Mouse (Mus musculus): Measurements from ENCODE around the gene Efnb3. TPM values are rescaled to one million over a fixed set of nuclear protein-coding genes. Genes with fewer than 3 reads are reported as not detected.

The Efnb3 gene
- polyA plus RNA-seq, 1 experiment from 2014 or later = 68.1 TPM

DNA sequence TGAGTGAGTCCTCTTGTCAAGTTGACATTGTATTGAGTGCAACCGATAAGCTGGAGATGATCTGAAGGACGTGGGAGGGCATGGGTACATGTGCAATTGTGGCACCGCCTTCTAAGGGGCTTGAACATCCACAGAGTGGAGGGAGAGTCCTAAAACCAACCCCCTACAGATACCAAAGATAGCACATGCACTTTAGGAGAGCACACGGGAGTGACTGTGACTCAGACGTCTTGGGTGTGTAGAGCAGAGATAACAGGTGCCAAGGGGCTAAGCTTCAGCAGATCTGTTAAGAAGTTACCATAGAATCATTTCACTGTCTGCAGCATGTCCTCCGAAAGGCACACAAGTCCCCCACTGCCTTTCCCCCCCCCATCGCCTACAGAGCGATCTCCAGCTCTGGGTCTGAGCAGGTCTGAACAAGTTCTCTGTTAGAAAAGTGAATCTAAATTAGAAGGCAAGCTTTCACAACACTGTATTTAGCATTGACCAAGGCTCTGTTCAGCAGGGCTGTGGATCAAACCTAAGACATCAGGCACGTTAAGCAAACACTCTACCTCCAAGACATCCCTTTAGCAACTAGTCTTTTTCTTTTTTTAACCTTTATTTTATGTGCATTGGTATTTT lies 38.4 kb downstream of the Efnb3 start:
- Histone ChIP-seq H3K36me3 (no peaks in the 10 kb centered on the region), H3K4me1 (replicated peaks) (peaks cover 14% of the 10 kb centered on the region), H3K4me2 (no peak overlapping the region), H3K27ac (replicated peaks) (no peak overlapping the region), H3K9me3 (no peaks in the 10 kb centered on the region), H3K27me3 (no peaks in the 10 kb centered on the region), H3K4me3 (no peak overlapping the region), H3K9ac (no peak overlapping the region)
- 88% methylated on average over 9 of the region's 9 CpGs for WGBS
- ATAC-seq (ENCODE audit: low read depth) = no peak

DNA sequence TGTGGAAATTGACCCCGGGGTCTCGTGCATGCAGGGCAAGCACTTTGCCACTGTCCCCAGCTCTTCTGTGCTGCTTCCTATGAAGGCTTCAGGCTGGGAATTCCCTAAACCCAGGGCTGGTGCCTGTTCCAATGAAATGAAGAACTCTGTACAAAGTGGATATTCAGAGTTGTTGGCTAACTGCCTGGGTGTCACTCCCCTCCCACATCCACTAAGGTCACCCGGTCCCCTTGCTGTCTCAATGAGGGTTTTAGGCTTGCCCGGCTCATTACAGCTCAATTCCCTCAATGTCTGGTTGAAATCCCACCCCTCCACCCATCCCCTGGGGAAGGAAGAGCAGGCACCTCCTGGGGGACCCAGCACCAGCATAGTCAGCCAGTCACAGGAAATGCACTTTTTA lies 40.0 kb downstream of the Efnb3 start:
- Histone ChIP-seq H3K27ac (replicated peaks) (no peak overlapping the region), H3K9me3 (no peaks in the 10 kb centered on the region), H3K4me3 (no peak overlapping the region), H3K4me1 (replicated peaks) (peaks cover 6% of the 10 kb centered on the region; the same call in 1 of the 2 replicates), H3K36me3 (no peaks in the 10 kb centered on the region), H3K4me2 (no peak overlapping the region), H3K9ac (no peak overlapping the region), H3K27me3 (no peaks in the 10 kb centered on the region)
- WGBS = 82% methylated on average over 4 of the region's 4 CpGs
- no peak for ATAC-seq (ENCODE audit: low read depth)

DNA sequence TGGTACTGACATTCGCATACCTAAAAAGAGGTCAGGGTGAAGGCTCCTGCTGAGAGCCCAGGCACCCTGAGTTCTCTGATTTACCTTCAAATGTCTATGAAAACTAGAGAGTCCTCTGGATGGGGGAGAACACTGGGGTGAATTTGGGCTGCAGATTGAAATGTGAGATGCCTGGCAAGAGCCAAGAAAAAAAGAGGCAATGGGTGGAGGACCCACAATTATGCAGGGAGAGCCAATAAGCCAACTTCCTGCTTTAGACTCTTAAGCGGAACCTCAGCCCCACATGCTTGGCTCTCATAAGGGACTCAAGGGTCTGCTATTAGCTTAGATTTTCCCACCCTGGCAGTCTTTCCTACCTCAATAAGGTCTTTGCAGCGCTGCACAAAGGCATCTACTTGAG lies 43.3 kb downstream of the Efnb3 start:
- Histone ChIP-seq H3K9me3 (no peaks in the 10 kb centered on the region), H3K4me2 (no peak overlapping the region), H3K4me1 (replicated peaks) (peaks cover 6% of the 10 kb centered on the region; the same call in 1 of the 2 replicates), H3K27ac (replicated peaks) (no peak overlapping the region), H3K27me3 (no peaks in the 10 kb centered on the region), H3K9ac (no peak overlapping the region), H3K36me3 (no peaks in the 10 kb centered on the region), H3K4me3 (no peak overlapping the region)
- WGBS = 71% methylated on average over 3 of the region's 3 CpGs
- ATAC-seq (ENCODE audit: low read depth) = no peak

- Histone ChIP-seq H3K4me3 (no peak overlapping the region), H3K4me1 (replicated peaks) (peaks cover 6% of the 10 kb centered on the region; the same call in 1 of the 2 replicates), H3K36me3 (no peaks in the 10 kb centered on the region), H3K27me3 (no peaks in the 10 kb centered on the region), H3K4me2 (no peak overlapping the region), H3K9me3 (no peaks in the 10 kb centered on the region), H3K27ac (replicated peaks) (no peak overlapping the region), H3K9ac (no peak overlapping the region)
- ATAC-seq (ENCODE audit: low read depth) = no peak
- 72% methylated on average over 15 of the region's 15 CpGs for WGBS
These were observed 43.8 kb downstream of the Efnb3 start for GRCm38 (mm10) chr11:69516151-69516640.

DNA sequence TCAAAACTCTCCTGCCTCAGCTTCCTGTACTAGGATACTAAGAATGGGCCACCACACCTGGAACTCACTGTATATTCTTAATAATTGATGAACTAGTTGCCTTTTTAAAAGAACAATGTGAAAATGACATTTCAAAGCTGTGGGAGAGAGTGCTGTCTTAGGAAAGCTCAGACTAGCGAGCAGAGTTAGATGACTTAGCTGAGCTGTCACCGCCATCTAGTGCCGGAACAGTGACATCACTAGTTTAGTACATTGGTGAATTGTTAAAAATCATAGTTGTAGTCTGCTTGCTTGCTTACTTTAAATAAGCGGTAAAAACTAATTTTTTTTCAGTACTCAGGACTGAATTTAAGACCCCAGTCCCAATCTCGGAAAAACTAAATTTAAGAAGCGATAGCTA lies 46.2 kb downstream of the Efnb3 start:
- Histone ChIP-seq H3K4me3 (no peak overlapping the region), H3K36me3 (no peaks in the 10 kb centered on the region), H3K9ac (no peak overlapping the region), H3K4me1 (replicated peaks) (no peaks in the 10 kb centered on the region), H3K9me3 (no peaks in the 10 kb centered on the region), H3K4me2 (no peak overlapping the region), H3K27ac (replicated peaks) (no peak overlapping the region), H3K27me3 (no peaks in the 10 kb centered on the region)
- 0 out of 2 replicates have a peak, but pooled peaks have one; percentile 53 for ATAC-seq (ENCODE audit: low read depth)
- WGBS = 9% methylated on average over 6 of the region's 6 CpGs

DNA sequence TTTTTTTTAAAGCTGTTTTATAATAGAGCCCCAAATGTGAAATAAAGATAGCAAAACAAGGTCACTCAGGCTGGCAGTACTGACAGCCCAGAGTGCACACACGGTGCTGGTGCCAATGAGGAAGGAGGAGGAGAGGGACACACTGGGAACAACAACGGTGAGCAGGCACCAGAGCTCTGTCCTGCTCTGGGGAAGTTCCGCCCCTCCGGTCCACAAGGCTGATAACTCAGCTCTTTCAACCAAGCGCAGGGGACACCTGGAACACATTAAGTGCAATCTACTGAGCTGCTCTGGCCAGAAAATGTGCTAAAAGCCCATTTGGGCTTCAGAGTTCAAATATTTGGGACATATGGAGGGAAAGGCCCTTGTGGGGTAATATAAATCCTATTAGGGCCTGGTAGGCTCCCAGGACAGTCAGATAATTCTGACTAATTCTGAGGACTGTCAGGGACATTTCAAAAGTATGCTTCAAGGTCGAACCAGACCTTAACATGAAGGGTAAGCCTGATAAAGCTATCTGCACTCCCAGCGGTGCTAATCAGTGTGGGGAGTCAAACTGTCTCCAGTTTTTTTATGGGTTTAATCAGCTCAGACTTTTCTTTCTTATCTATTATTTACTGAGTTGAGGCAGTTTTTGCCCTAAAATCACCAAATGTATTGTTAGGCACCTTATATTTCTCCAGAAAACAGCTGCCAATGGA lies 49.1 kb downstream of the Efnb3 start:
- no peak for ATAC-seq (ENCODE audit: low read depth)
- H3K9me3 ChIP-seq = no peaks in the 10 kb centered on the region
- H3K9ac ChIP-seq = no peak overlapping the region
- no peak overlapping the region for H3K4me2 ChIP-seq
- no peaks in the 10 kb centered on the region for H3K36me3 ChIP-seq
- no peaks in the 10 kb centered on the region for H3K4me1 ChIP-seq (replicated peaks)
- H3K4me3 ChIP-seq = no peak overlapping the region
- H3K27me3 ChIP-seq = no peaks in the 10 kb centered on the region
- no peak overlapping the region for H3K27ac ChIP-seq (replicated peaks)
- 55% methylated on average over 7 of the region's 7 CpGs for WGBS

Small RNA genes lying within 50 kb of the gene (microRNA-seq; reads per million reads assigned to microRNA genes)
- gene Gm27493 = not detected

Other genes with a start within 250 kb of the Efnb3 start
- gene Cntrob, start 236.4 kb downstream of the Efnb3 start, polyA plus RNA-seq (2015; fragmentation: Nextera tagmentation; extraction: Ambion mirVana) = 20.9 and 21.0 TPM in 2 replicates
- 225 and 229 TPM in 2 replicates for gene Trappc1, start 236.2 kb downstream of the Efnb3 start, polyA plus RNA-seq (2015; fragmentation: Nextera tagmentation; extraction: Ambion mirVana)
- gene Kcnab3, start 233.9 kb downstream of the Efnb3 start, polyA plus RNA-seq (2015; fragmentation: Nextera tagmentation; extraction: Ambion mirVana) = 5.5 and 5.7 TPM in 2 replicates
- gene Rnf227, start 219.7 kb downstream of the Efnb3 start, polyA plus RNA-seq (2015; fragmentation: Nextera tagmentation; extraction: Ambion mirVana) = 131 and 136 TPM in 2 replicates
- 82.3 and 84.6 TPM in 2 replicates for gene Chd3, start 190.8 kb downstream of the Efnb3 start, polyA plus RNA-seq (2015; fragmentation: Nextera tagmentation; extraction: Ambion mirVana)
- gene Naa38, start 164.7 kb downstream of the Efnb3 start, polyA plus RNA-seq (2015; fragmentation: Nextera tagmentation; extraction: Ambion mirVana) = 112 and 117 TPM in 2 replicates
- gene Cyb5d1, start 164.6 kb downstream of the Efnb3 start, polyA plus RNA-seq (2015; fragmentation: Nextera tagmentation; extraction: Ambion mirVana) = 36.2 and 39.2 TPM in 2 replicates
- 7.8 and 8.4 TPM in 2 replicates for gene Tmem88, start 162.0 kb downstream of the Efnb3 start, polyA plus RNA-seq (2015; fragmentation: Nextera tagmentation; extraction: Ambion mirVana)
- gene Kdm6b, start 146.5 kb downstream of the Efnb3 start, polyA plus RNA-seq (2015; fragmentation: Nextera tagmentation; extraction: Ambion mirVana) = 44.8 and 47.4 TPM in 2 replicates
- gene Dnah2, start 11.1 kb downstream of the Efnb3 start, polyA plus RNA-seq (2015; fragmentation: Nextera tagmentation; extraction: Ambion mirVana) = 2.2 and 2.7 TPM in 2 replicates
- 18.1 and 19.7 TPM in 2 replicates for gene Wrap53, start 20.1 kb upstream of the Efnb3 start, polyA plus RNA-seq (2015; fragmentation: Nextera tagmentation; extraction: Ambion mirVana)
- gene Trp53, start 20.2 kb upstream of the Efnb3 start, polyA plus RNA-seq (2015; fragmentation: Nextera tagmentation; extraction: Ambion mirVana) = 76.0 and 77.6 TPM in 2 replicates
- 29.5 and 30.4 TPM in 2 replicates for gene Atp1b2, start 45.7 kb upstream of the Efnb3 start, polyA plus RNA-seq (2015; fragmentation: Nextera tagmentation; extraction: Ambion mirVana)
- gene Shbg, start 57.7 kb upstream of the Efnb3 start, polyA plus RNA-seq (2015; fragmentation: Nextera tagmentation; extraction: Ambion mirVana) = not detected in 2 replicates
- 22.6 and 27.5 TPM in 2 replicates for gene Sat2, start 61.8 kb upstream of the Efnb3 start, polyA plus RNA-seq (2015; fragmentation: Nextera tagmentation; extraction: Ambion mirVana)
- 45.3 and 55.1 TPM in 2 replicates for gene Fxr2, start 72.8 kb upstream of the Efnb3 start, polyA plus RNA-seq (2015; fragmentation: Nextera tagmentation; extraction: Ambion mirVana)
- gene Sox15, start 95.1 kb upstream of the Efnb3 start, polyA plus RNA-seq (2015; fragmentation: Nextera tagmentation; extraction: Ambion mirVana) = not detected in 2 replicates
- gene Mpdu1, start 102.4 kb upstream of the Efnb3 start, polyA plus RNA-seq (2015; fragmentation: Nextera tagmentation; extraction: Ambion mirVana) = 83.2 and 92.1 TPM in 2 replicates
- gene Cd68, start 105.9 kb upstream of the Efnb3 start, polyA plus RNA-seq (2015; fragmentation: Nextera tagmentation; extraction: Ambion mirVana) = 9.8 and 11.3 TPM in 2 replicates
- gene Eif4a1, start 112.2 kb upstream of the Efnb3 start, polyA plus RNA-seq (2015; fragmentation: Nextera tagmentation; extraction: Ambion mirVana) = 525 and 528 TPM in 2 replicates
- 99.8 and 105 TPM in 2 replicates for gene Senp3, start 121.9 kb upstream of the Efnb3 start, polyA plus RNA-seq (2015; fragmentation: Nextera tagmentation; extraction: Ambion mirVana)
- gene Tnfsf13, start 125.6 kb upstream of the Efnb3 start, polyA plus RNA-seq (2015; fragmentation: Nextera tagmentation; extraction: Ambion mirVana) = 0.74 and 0.77 TPM in 2 replicates
- gene Tnfsf12, start 135.6 kb upstream of the Efnb3 start, polyA plus RNA-seq (2015; fragmentation: Nextera tagmentation; extraction: Ambion mirVana) = 3.3 and 3.5 TPM in 2 replicates
- 1.4 and 1.8 TPM in 2 replicates for gene Tnfsfm13, start 135.9 kb upstream of the Efnb3 start, polyA plus RNA-seq (2015; fragmentation: Nextera tagmentation; extraction: Ambion mirVana)
- 22.9 and 27.2 TPM in 2 replicates for gene Polr2a, start 198.4 kb upstream of the Efnb3 start, polyA plus RNA-seq (2015; fragmentation: Nextera tagmentation; extraction: Ambion mirVana)
- 0.13 TPM in 1 of 2 replicates, not detected in the other for gene Slc35g3, start 201.8 kb upstream of the Efnb3 start, polyA plus RNA-seq (2015; fragmentation: Nextera tagmentation; extraction: Ambion mirVana)
- gene Zbtb4, start 205.7 kb upstream of the Efnb3 start, polyA plus RNA-seq (2015; fragmentation: Nextera tagmentation; extraction: Ambion mirVana) = 2.5 and 2.9 TPM in 2 replicates
- gene Chrnb1, start 235.7 kb upstream of the Efnb3 start, polyA plus RNA-seq (2015; fragmentation: Nextera tagmentation; extraction: Ambion mirVana) = 2.4 and 4.5 TPM in 2 replicates
- gene Fgf11, start 241.7 kb upstream of the Efnb3 start, polyA plus RNA-seq (2015; fragmentation: Nextera tagmentation; extraction: Ambion mirVana) = 6.8 and 8.9 TPM in 2 replicates
- 0.74 and 1.4 TPM in 2 replicates for gene Tmem102, start 245.4 kb upstream of the Efnb3 start, polyA plus RNA-seq (2015; fragmentation: Nextera tagmentation; extraction: Ambion mirVana)